Mouse (Mus musculus): ENCODE data around the gene Brcc3. TPM values are rescaled to one million over a fixed set of nuclear protein-coding genes. Genes with fewer than 3 reads are reported as not detected.
A peak's percentile ranks its signal among the peaks of the same experiment; 100 is the strongest.
"Not testable (repeated sequence)": the region's sequence is repeated elsewhere in the genome, so short reads cannot be mapped to it uniquely, and the experiment has no call there.

Brcc3 gene
- 10 to 100 TPM; 47.7 to 75.2 TPM for polyA plus RNA-seq (2017; shearing (Covaris generic))

- ATAC-seq, result peak; percentile 98
Measured at GRCm38 (mm10) chrX:75415936-75416785, at the start of gene Brcc3, which contains the start of the genes Cmc4 and Mtcp1. Brcc3 (plus strand) TSS chrX:75416628. Cmc4 (minus strand) TSS chrX:75416584. Mtcp1 (minus strand) TSS chrX:75416588.

GRCm38 (mm10) chrX:75370197-75370596 lies 46.2 kb upstream of the Brcc3 start:
- no peak for ATAC-seq

GRCm38 (mm10) chrX:75372666-75373425 lies 43.6 kb upstream of the Brcc3 start:
- ATAC-seq, result no peak

GRCm38 (mm10) chrX:75376815-75377214 lies 39.6 kb upstream of the Brcc3 start:
- ATAC-seq, result no peak

GRCm38 (mm10) chrX:75381176-75381575 lies 35.3 kb upstream of the Brcc3 start:
- ATAC-seq, result no peak

- ATAC-seq, result no peak
Measured at GRCm38 (mm10) chrX:75381699-75382098, 34.7 kb upstream of the Brcc3 start.

GRCm38 (mm10) chrX:75382195-75382771 lies 34.1 kb upstream of the Brcc3 start, which contains the start of the genes Fundc2 and F8:
Fundc2 (plus strand) TSS chrX:75382399.
F8 (minus strand) TSS chrX:75382615.
- peak; percentile 97 for ATAC-seq

- ATAC-seq, result no peak
Measured at GRCm38 (mm10) chrX:75399471-75399870, 17.0 kb upstream of the Brcc3 start.

- ATAC-seq, result no peak
Measured at GRCm38 (mm10) chrX:75402668-75403067, 13.8 kb upstream of the Brcc3 start.

GRCm38 (mm10) chrX:75403350-75403749 lies 13.1 kb upstream of the Brcc3 start:
- ATAC-seq, result no peak

GRCm38 (mm10) chrX:75409711-75410110 lies 6.7 kb upstream of the Brcc3 start:
- ATAC-seq, result no peak

- ATAC-seq, result no peak
Measured at GRCm38 (mm10) chrX:75454597-75454996, 38.2 kb downstream of the Brcc3 start.

- not testable (repeated sequence) for ATAC-seq
Measured at GRCm38 (mm10) chrX:75475182-75475644, 58.8 kb downstream of the Brcc3 start.

- ATAC-seq, result no peak
Measured at GRCm38 (mm10) chrX:75489886-75490285, 73.5 kb downstream of the Brcc3 start.

Other genes starting within 250 kb of the Brcc3 start
- 100 to 1,000 TPM in 1 of 2 experiments, 10 to 100 TPM in 1; 54.5 to 131 TPM for gene Fundc2, start 34.2 kb upstream of the Brcc3 start, polyA plus RNA-seq (2017; shearing (Covaris generic))
- gene F8, start 34.0 kb upstream of the Brcc3 start, polyA plus RNA-seq (2017; shearing (Covaris generic)), result under 1 TPM; 0.42 to 0.73 TPM
- gene Cmc4, start within 50 bp of the Brcc3 start, polyA plus RNA-seq (2017; shearing (Covaris generic)), result 10 to 100 TPM; 18.4 to 20.1 TPM
- gene Mtcp1, start within 50 bp of the Brcc3 start, polyA plus RNA-seq (2017; shearing (Covaris generic)), result 1 to 10 TPM; 6.9 to 8.5 TPM
- 100 to 1,000 TPM in 1 of 2 experiments, 10 to 100 TPM in 1; 98.7 to 111 TPM for gene Vbp1, start 97.7 kb downstream of the Brcc3 start, polyA plus RNA-seq (2017; shearing (Covaris generic))
- 1 to 10 TPM; 1.7 to 1.8 TPM for gene Rab39b, start 161.6 kb downstream of the Brcc3 start, polyA plus RNA-seq (2017; shearing (Covaris generic))

Measured in CD4-positive, CD25-positive, alpha-beta regulatory T cell, adult 4 months (primary cell).